Mouse (Mus musculus): ENCODE data around the gene Cc2d2b. TPM values are rescaled to one million over a fixed set of nuclear protein-coding genes. Genes with fewer than 3 reads are reported as not detected.

Gene Cc2d2b
- polyA plus RNA-seq, 1 experiment from 2014 or later: 0.55 TPM

DNA sequence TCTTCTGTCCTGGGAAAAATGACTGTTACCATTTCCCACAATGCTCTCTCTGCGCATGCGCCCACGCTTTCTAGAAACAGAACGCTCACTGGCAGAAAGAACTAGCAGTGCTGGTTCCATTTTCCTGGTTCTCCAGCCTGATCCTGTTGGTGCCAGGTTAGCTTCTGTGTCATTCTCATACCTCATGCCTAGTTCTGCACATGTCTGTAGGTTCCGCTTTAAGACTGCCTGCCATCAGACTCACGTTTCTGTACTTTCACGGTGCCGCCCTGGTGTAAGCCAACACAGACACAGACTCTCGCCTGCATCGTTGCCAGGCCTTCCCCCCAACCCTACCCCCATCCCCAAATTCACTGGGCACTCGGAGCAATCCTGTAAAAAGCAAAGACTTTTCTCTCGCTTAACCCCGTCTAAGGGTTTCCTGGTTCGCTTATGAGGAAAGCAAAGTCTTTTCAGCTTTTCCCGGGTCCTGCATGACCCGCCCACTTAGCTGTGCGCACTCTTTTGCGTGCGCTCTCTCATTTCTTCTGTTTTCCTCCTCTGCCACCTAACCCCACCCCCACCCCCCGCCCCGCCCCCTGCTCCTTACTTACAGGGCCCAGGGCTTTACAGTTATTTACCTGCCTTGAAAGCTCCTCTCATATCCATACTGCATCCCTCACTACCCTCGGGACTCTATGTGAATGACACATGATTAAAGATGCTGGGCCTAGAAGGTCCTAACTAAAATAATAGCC is 13.6 kb downstream of the Cc2d2b start:
- H3K9me3 ChIP-seq (replicated peaks): no peaks in the 10 kb centered on the region
- no peaks in the 10 kb centered on the region for H3K36me3 ChIP-seq
- peak overlapping the region; percentile 23; the same call in 1 of the 2 replicates for H3K9ac ChIP-seq (replicated peaks)
- H3K4me1 ChIP-seq: peaks cover 11% of the 10 kb centered on the region
- H3K4me3 ChIP-seq (replicated peaks): peak overlapping the region; percentile 28
- 42% methylated on average over 22 of the region's 22 CpGs for WGBS
- H3K27ac ChIP-seq (replicated peaks): no peak overlapping the region
- H3K4me2 ChIP-seq: peak overlapping the region; percentile 55
- no peak for ATAC-seq (ENCODE audit: low FRiP score)
- H3K27me3 ChIP-seq (replicated peaks): no peaks in the 10 kb centered on the region

DNA sequence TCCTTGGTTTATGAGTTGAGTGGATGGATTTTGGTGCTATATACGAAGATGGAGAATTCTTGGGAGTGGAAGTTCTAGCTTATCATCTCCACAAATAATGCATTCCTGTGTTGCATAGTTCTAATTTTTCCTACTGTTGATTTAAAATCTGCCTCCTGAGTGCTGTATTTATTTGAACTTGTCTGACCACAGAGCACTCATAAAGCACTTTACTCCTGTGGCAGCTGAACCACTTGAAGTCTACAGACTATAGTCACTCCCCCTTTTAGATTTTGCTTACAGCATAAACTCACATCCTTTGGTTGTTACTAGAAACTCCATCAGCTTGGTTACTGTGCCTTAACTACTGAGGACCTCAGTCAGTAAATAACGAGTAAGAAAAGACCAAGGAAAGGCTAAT is 18.6 kb downstream of the Cc2d2b start:
- Histone ChIP-seq H3K27me3 (replicated peaks) (no peaks in the 10 kb centered on the region), H3K9ac (replicated peaks) (no peak overlapping the region), H3K27ac (replicated peaks) (no peak overlapping the region), H3K4me1 (peaks cover 7% of the 10 kb centered on the region; the same call in 1 of the 2 replicates), H3K9me3 (replicated peaks) (no peaks in the 10 kb centered on the region), H3K4me2 (no peak overlapping the region), H3K36me3 (no peaks in the 10 kb centered on the region), H3K4me3 (replicated peaks) (no peak overlapping the region)
- 82% methylated on average over 2 of the region's 2 CpGs for WGBS
- ATAC-seq (ENCODE audit: low FRiP score): no peak

DNA sequence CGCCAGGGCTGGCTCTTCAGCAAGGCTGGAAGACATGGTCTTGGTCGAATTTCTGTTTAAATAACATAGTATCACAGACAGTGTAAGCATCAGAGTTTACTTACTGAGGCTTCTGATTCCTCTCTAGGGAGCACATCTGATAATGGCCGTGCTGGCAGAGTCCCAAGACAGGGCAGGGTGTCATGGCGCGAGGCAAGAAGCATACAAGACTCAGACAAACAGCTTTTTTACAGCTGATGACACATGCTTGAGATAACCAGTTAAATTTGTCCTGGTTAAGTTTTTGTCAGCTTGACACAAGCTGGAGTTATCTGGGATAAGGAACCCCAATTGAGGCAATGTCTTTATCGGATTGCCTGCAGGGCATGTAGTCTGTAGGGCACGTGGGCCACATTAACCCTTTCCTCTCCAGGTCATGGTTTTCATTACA is 20.8 kb downstream of the Cc2d2b start:
- Histone ChIP-seq H3K27me3 (replicated peaks) (no peaks in the 10 kb centered on the region), H3K9me3 (replicated peaks) (no peaks in the 10 kb centered on the region)
- WGBS: 51% methylated on average over 7 of the region's 7 CpGs

DNA sequence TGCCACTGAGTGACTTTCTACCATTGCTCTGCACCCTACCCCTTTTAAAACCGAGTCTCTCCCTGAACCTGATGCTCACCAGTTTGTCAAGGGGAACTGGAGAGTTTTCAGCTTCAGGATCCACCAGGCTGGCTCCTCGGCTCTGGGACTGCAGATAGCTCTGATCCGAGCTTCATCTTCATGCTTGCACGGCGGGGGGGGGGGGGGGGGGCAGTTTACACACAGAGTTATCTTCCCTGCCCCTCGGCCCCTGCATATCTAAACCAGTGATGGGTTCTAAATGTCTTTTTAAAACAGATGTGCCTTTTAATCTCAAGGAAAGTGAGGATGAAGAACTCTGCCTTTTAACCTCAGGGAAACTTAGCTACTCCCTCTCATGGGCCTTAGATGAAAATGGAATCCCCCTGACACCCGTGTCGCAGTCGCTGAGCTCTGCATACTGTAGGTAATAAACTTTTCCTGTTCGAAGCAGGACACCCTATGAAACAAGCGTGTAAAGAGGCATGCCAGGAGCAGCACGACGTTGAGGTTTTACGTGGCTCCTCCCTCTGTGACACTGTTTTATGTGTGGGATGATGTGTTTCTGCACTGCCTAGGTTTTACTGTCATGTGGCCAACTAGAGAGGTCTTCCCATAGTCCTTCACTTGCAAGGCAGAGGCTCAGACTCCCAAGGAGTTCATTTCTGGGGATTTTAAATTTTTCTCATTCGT is 39.6 kb downstream of the Cc2d2b start:
- no peak overlapping the region for H3K9ac ChIP-seq (replicated peaks)
- no peaks in the 10 kb centered on the region for H3K36me3 ChIP-seq
- no peak overlapping the region for H3K4me3 ChIP-seq (replicated peaks)
- no peak overlapping the region for H3K4me2 ChIP-seq
- H3K9me3 ChIP-seq (replicated peaks): no peaks in the 10 kb centered on the region
- H3K27ac ChIP-seq (replicated peaks): no peak overlapping the region
- no peaks in the 10 kb centered on the region for H3K27me3 ChIP-seq (replicated peaks)
- ATAC-seq (ENCODE audit: low FRiP score): no peak
- H3K4me1 ChIP-seq: no peaks in the 10 kb centered on the region
- 65% methylated on average over 15 of the region's 15 CpGs for WGBS

More for the DNA sequence above, 20.8 kb downstream of the Cc2d2b start:
- H3K4me2 ChIP-seq: no peak overlapping the region
- no peak overlapping the region for H3K9ac ChIP-seq (replicated peaks)
- peaks cover 4% of the 10 kb centered on the region; the same call in 1 of the 2 replicates for H3K4me1 ChIP-seq
- no peaks in the 10 kb centered on the region for H3K36me3 ChIP-seq
- no peak overlapping the region for H3K27ac ChIP-seq (replicated peaks)
- no peak overlapping the region for H3K4me3 ChIP-seq (replicated peaks)
- ATAC-seq (ENCODE audit: low FRiP score): no peak

DNA sequence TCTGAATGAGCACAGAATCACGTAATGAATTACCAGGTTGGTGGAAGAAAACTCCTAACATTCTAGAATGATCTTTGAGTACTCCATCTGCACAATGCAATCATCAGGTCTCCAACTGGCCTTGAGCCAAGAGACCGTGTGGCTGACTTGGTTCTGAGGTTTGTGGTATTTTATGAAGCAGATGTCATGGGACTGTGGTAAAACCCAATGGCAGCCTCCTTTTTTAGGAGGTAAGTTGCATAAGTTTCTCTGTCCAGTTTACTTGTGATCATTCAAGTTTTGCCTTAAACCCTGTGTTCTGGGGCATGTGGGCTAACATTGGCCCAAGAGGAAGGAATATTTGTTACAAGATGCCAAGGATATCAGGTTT is 40.1 kb downstream of the Cc2d2b start:
- 65% methylated on average over 2 of the region's 2 CpGs for WGBS
- Histone ChIP-seq H3K27ac (replicated peaks) (no peak overlapping the region), H3K9me3 (replicated peaks) (no peaks in the 10 kb centered on the region), H3K4me1 (no peaks in the 10 kb centered on the region), H3K4me3 (replicated peaks) (no peak overlapping the region), H3K4me2 (no peak overlapping the region), H3K27me3 (replicated peaks) (no peaks in the 10 kb centered on the region), H3K9ac (replicated peaks) (no peak overlapping the region), H3K36me3 (no peaks in the 10 kb centered on the region)
- no peak for ATAC-seq (ENCODE audit: low FRiP score)

DNA sequence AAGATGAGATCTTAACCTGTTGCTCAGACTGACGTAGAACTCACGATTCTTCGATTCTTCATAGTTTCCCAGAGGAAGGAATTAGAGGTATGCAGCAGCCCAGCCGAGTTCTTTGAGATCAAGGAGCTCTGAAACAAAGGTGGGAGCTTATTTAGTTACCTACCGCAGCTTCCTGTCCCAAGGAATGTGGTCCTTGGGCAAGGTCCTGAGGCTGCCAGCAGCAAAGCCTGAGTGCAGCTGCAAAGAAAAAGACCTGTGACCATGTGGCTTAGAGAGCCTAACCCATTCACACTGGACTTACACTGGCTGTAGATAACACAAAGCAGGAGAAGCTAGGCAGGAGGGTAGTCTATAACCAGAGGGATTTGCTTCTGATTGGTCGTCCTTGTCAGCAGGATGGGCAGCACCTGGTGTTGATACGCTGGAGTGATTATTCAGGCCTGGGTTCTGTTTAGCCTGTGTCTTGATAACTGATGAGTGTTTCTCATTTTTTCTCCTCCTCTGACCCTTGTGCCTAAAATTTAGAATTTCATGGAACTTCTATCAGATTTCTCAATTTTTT is 56.7 kb downstream of the Cc2d2b start:
- no peak for ATAC-seq (ENCODE audit: low FRiP score)
- H3K27me3 ChIP-seq (replicated peaks): no peaks in the 10 kb centered on the region
- WGBS: 45% methylated on average over 7 of the region's 7 CpGs
- H3K27ac ChIP-seq (replicated peaks): no peak overlapping the region
- no peak overlapping the region for H3K4me2 ChIP-seq
- no peaks in the 10 kb centered on the region for H3K36me3 ChIP-seq
- H3K9me3 ChIP-seq (replicated peaks): no peaks in the 10 kb centered on the region
- H3K4me3 ChIP-seq (replicated peaks): no peak overlapping the region
- H3K4me1 ChIP-seq: no peaks in the 10 kb centered on the region
- no peak overlapping the region for H3K9ac ChIP-seq (replicated peaks)

DNA sequence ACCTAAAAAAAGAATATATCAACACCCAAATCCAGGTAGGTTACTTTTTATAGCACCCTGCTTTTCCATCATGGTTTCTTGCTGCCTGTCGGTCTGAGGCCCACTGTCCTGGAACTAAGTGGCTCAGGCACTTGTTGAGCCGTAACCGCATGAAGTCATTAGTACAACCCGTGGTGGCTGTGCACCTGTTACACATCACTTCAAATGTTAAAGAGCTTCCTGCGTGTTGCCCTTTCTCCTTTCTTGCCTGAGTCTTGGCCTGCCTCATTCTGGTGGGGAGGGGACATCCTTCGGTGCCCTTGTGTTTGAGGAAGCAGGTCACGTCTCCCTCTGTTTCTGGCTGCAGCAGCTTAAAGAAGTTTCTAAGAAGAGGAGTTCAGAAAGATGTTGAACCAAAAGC is 61.3 kb downstream of the Cc2d2b start:
- no peak for ATAC-seq (ENCODE audit: low FRiP score)
- Histone ChIP-seq H3K36me3 (no peaks in the 10 kb centered on the region), H3K9me3 (replicated peaks) (no peaks in the 10 kb centered on the region), H3K4me2 (no peak overlapping the region), H3K27me3 (replicated peaks) (no peaks in the 10 kb centered on the region), H3K9ac (replicated peaks) (no peak overlapping the region), H3K4me3 (replicated peaks) (no peak overlapping the region), H3K4me1 (no peaks in the 10 kb centered on the region), H3K27ac (replicated peaks) (no peak overlapping the region)
- 72% methylated on average over 7 of the region's 7 CpGs for WGBS

DNA sequence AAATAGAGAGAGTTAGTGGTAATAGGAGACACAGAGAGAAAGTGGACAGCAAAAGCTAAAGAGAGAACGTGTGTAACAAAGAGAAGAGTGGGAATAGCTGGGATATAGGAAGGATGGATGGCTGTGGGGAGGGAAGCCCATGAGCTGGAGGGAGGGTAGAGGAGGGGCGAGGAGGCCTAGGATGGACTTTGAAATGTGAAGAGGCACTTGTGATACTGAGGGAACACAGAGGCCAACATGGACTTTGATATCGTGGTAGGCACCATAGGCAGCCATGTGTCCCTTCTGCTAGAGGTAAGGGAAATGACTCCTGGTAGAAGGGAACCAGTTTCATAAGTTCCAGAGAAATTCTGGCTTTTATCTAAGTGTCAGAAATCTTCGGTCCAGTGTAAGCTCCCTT is 63.3 kb downstream of the Cc2d2b start:
- Histone ChIP-seq H3K27ac (replicated peaks) (no peak overlapping the region), H3K4me1 (no peaks in the 10 kb centered on the region), H3K9ac (replicated peaks) (no peak overlapping the region), H3K4me3 (replicated peaks) (no peak overlapping the region), H3K27me3 (replicated peaks) (no peaks in the 10 kb centered on the region), H3K4me2 (no peak overlapping the region), H3K9me3 (replicated peaks) (no peaks in the 10 kb centered on the region), H3K36me3 (no peaks in the 10 kb centered on the region)
- no peak for ATAC-seq (ENCODE audit: low FRiP score)
- 86% methylated on average over 4 of the region's 4 CpGs for WGBS

DNA sequence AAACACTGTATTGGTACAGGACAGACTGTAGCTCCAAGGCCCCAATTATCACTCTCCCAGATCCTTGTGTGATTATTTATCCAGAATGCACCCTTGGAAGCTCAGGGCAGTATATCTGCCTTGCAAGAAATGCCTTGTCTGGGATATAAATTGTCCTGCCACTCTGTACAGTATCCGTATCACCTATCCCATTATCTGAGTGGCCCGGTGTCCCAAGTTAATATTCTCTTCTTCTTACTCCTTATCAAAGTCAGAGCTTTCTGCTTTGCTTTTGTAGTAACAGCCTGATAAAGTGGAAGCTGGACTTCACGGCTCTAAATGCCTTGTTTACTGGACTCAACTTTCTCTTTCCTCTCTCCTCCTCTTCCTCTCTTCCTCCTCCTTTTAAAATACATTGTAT is 64.2 kb downstream of the Cc2d2b start:
- Histone ChIP-seq H3K4me2 (no peak overlapping the region), H3K9ac (replicated peaks) (no peak overlapping the region), H3K4me1 (no peaks in the 10 kb centered on the region), H3K27me3 (replicated peaks) (no peaks in the 10 kb centered on the region), H3K4me3 (replicated peaks) (no peak overlapping the region), H3K9me3 (replicated peaks) (no peaks in the 10 kb centered on the region), H3K27ac (replicated peaks) (no peak overlapping the region), H3K36me3 (no peaks in the 10 kb centered on the region)
- 89% methylated on average over 3 of the region's 3 CpGs for WGBS
- no peak for ATAC-seq (ENCODE audit: low FRiP score)

DNA sequence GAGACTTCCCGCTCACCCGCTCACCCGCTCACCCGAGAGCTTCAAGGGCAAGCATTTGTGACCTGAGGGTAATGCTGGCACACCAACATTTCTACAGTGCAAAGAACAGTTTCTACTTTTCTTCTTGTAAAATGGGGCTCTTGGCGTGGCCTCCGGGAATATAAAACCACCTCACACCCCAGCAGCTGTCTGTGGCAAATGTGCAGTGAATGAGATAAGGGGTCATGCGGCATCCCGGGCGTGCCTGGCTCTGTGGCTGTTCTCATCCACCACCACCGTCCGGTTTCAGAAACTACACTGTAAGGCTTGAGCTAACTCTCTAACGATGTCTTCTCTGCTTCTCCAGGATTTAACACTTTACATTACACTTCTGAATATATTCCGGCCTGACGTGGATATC is 64.8 kb downstream of the Cc2d2b start:
- H3K9me3 ChIP-seq (replicated peaks): no peaks in the 10 kb centered on the region
- H3K27ac ChIP-seq (replicated peaks): no peak overlapping the region
- no peak overlapping the region for H3K9ac ChIP-seq (replicated peaks)
- no peak overlapping the region for H3K4me3 ChIP-seq (replicated peaks)
- H3K36me3 ChIP-seq: no peaks in the 10 kb centered on the region
- no peaks in the 10 kb centered on the region for H3K4me1 ChIP-seq
- H3K27me3 ChIP-seq (replicated peaks): no peaks in the 10 kb centered on the region
- WGBS: 91% methylated on average over 14 of the region's 14 CpGs
- no peak overlapping the region for H3K4me2 ChIP-seq
- ATAC-seq (ENCODE audit: low FRiP score): no peak

DNA sequence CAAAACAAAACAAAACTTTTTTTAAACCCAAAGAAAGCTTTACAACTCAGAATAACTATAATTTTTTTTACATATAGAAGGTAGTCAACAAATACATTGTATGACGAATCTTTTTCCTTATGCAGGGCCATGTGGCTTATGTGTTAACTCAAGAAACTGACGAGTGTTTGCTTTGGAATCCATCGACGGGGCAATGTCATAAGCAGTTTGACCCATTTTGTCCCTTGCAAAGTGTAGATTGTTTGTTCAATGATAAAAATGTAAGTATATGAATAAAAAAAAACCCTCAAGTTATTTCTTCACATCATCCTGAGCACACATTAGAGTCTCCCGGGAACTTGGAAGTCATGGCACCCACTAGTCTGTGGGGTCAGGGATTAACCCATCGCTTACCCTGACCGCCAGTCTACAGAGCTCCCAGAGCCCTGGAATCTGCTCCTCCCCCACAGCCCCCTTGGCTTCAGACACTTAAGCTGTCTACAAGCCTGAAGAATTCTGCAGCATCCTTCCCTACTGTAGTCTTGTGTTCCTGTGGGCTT is 67.2 kb downstream of the Cc2d2b start:
- 88% methylated on average over 7 of the region's 7 CpGs for WGBS
- Histone ChIP-seq H3K4me1 (no peaks in the 10 kb centered on the region), H3K36me3 (no peaks in the 10 kb centered on the region), H3K9ac (replicated peaks) (no peak overlapping the region), H3K27me3 (replicated peaks) (no peaks in the 10 kb centered on the region), H3K4me2 (no peak overlapping the region), H3K9me3 (replicated peaks) (no peaks in the 10 kb centered on the region), H3K4me3 (replicated peaks) (no peak overlapping the region), H3K27ac (replicated peaks) (no peak overlapping the region)
- ATAC-seq (ENCODE audit: low FRiP score): no peak
